Mouse (Mus musculus) erythroblast, embryonic 14.5 days (primary cell): ENCODE measurements around the gene Serpini2. TPM values are rescaled to one million over a fixed set of nuclear protein-coding genes. Genes with fewer than 3 reads are reported as not detected.
"Not testable (repeated sequence)": the region's sequence is repeated elsewhere in the genome, so short reads cannot be mapped to it uniquely, and the experiment has no call there.

Experiments used
- H3K27me3 ChIP-seq: 2 replicates; pipeline ENCODE4 v1.6.1; 2012; ENCODE audit warnings: inconsistent platforms; ENCODE audit not compliant: control insufficient read depth
- H3K36me3 ChIP-seq: 2 replicates; pipeline ENCODE4 v1.6.1; 2012; ENCODE audit warnings: mild to moderate bottlenecking, inconsistent platforms; ENCODE audit not compliant: control insufficient read depth
- H3K4me1 ChIP-seq: 2 replicates; pipeline ENCODE4 v1.6.1; 2012; ENCODE audit warnings: inconsistent platforms; ENCODE audit not compliant: control insufficient read depth
- H3K4me3 ChIP-seq: replicated peaks from 2 replicates; pipeline ENCODE3; 2012; ENCODE audit warnings: moderate library complexity, mild to moderate bottlenecking, inconsistent platforms
- H3K9me3 ChIP-seq: 2 replicates; pipeline ENCODE4 v1.6.1; 2012; ENCODE audit warnings: low read length, inconsistent platforms, mixed read lengths; ENCODE audit not compliant: control insufficient read depth
- GATA1 ChIP-seq: IDR thresholded peaks from 2 replicates; pipeline ENCODE4 v1.6.1; 2012; ENCODE audit warnings: low read length, inconsistent platforms, mixed read lengths
- TAL1 ChIP-seq: IDR thresholded peaks from 3 replicates; pipeline ENCODE4 v1.6.1; 2012; ENCODE audit warnings: low read length, inconsistent platforms, mixed read lengths
- polyA plus RNA-seq: library from polyadenylated mRNA; stranded (reverse); fragments of >175 nt; gene quantifications from 2 replicates; pipeline ENCODE4 v1.2.3, GENCODE M21; 2012

Gene Serpini2
- polyA plus RNA-seq = not detected in 2 replicates

DNA sequence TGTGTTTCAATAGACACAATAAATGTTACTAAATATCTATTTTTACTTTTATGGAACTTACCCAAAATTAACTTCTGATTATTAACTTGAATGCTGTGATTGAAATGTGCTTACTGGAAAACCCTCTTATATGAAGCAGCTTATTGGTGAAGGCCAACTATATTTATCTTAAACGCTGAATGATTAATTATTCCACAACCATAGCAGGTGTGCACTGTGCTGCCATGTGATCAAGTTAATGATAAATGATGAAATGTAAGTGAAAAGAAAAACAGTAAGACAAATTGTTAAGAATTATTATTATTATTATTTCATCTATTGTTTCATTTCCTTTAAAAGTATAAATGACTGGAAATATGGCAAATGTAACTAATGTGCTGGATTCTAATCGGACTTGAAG is at the start of gene Serpini2:
TSS of gene Serpini2 (minus strand) at position 101 of the 400 bp plus-strand sequence.
- H3K4me1 ChIP-seq = no peaks in the 10 kb centered on the region
- no peaks in the 10 kb centered on the region for H3K27me3 ChIP-seq
- H3K4me3 ChIP-seq = no peak within 1 kb of the TSS
- H3K36me3 ChIP-seq = no peaks in the 10 kb centered on the region
- TF ChIP-seq TAL1 = no peak
- TF ChIP-seq GATA1 = no peak
- H3K9me3 ChIP-seq = no peaks in the 10 kb centered on the region

DNA sequence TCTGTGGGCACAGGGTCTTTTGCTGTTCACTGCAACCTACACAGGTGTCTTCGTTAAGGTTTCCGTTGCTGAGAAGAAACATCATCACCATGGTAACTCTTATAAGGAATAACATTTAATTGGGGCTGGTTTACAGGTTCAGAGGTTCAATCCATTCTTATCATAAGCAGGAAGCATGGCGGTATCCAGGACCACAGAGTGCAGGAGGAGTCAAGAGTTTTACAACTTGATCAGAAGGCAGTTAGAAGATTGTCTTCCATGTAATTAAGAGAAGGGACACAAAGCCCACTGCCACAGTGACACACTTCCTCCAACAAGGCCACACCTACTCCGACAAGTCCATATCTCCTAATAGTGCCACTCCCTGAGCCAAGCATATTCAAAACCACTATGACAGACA is 39.0 kb upstream of the Serpini2 start:
- H3K27me3 ChIP-seq = no peaks in the 10 kb centered on the region
- no peaks in the 10 kb centered on the region for H3K4me1 ChIP-seq
- no peak overlapping the region for H3K4me3 ChIP-seq
- TF ChIP-seq TAL1 (no peak), GATA1 (no peak)
- no peaks in the 10 kb centered on the region for H3K36me3 ChIP-seq
- H3K9me3 ChIP-seq = no peaks in the 10 kb centered on the region

DNA sequence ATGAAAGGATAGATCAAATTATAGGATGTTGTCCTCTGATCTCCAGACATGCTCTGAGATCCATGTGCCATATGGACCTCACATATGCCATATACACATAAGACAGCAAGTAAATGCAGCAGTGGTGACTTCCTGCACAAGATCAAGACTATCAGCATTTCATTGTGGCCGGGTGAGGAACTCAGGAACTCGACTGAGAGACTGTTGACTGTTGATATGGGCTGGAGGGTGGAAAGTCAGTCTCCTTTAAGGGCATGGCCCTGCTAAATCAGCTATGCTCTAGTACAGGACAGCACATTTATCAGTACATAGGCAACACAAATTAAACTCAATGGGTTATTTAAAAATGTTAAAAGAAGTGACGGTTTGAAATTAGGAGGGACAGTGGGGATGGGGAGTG is 38.4 kb upstream of the Serpini2 start:
- no peak for TF ChIP-seq TAL1
- TF ChIP-seq GATA1 = no peak
- Histone ChIP-seq H3K9me3 (no peaks in the 10 kb centered on the region), H3K27me3 (no peaks in the 10 kb centered on the region), H3K4me3 (no peak overlapping the region), H3K36me3 (no peaks in the 10 kb centered on the region), H3K4me1 (no peaks in the 10 kb centered on the region)

DNA sequence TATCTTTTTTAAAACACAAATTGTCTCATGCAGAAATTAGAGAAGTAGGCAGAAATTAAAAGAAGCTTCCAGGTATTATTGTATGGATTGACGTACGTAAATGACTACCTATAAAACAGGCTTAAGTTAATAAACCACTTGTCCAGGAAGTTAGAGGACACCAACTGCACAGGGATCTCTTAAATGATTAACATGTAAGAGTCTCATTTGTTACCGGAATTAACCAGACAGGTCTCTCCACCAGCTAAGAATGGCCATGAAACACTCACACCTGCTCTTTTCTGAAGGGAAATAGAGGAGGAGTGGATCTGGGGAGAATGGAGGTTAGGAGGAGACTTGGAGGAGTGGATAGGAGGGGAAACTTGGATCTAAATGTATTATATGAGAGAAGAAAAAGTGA is 35.7 kb upstream of the Serpini2 start:
- Histone ChIP-seq H3K4me3 (no peak overlapping the region), H3K27me3 (no peaks in the 10 kb centered on the region), H3K9me3 (no peaks in the 10 kb centered on the region), H3K4me1 (no peaks in the 10 kb centered on the region), H3K36me3 (no peaks in the 10 kb centered on the region)
- TF ChIP-seq GATA1 (no peak), TAL1 (no peak)

DNA sequence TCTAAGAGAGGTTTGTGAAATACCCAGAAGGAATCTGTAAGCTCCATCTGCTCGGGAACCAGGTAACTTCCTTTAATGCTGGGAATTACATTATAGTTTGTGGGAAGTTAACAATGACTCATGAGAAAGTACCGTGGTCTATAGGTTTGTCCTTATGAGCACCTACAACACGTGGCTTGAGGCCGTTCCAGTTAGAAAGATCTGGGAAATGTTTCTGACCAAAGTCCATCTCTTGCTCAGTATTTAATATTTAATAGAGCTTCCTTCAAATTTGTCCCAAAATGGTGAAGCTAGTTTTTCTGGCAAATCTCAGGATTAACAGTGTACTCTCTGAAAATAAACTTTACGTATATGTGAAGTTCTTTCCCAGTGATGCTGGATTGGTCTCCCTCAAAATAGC is 34.7 kb upstream of the Serpini2 start:
- Histone ChIP-seq H3K36me3 (no peaks in the 10 kb centered on the region), H3K9me3 (no peaks in the 10 kb centered on the region), H3K4me1 (no peaks in the 10 kb centered on the region), H3K27me3 (no peaks in the 10 kb centered on the region), H3K4me3 (no peak overlapping the region)
- TF ChIP-seq TAL1 (no peak), GATA1 (no peak)

DNA sequence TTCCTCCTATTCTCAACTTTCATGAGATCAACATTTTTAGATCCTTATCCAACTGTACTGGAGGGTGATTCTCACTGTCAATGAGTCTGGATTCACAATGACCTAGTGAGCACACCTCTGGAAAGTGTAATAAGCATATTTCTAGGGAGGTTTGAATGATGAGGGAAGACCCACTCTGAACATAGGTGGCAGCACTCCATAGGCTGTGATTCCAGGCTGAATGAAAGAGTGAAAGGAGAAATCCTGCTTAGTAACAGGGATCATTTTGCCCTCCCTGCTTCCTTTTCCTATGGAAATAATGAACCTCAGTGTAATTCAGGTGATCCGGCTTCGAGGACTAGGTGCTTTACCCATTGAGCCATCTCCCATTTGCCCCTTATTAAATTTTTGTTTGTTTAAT is 31.2 kb upstream of the Serpini2 start:
- Histone ChIP-seq H3K27me3 (no peaks in the 10 kb centered on the region), H3K36me3 (no peaks in the 10 kb centered on the region), H3K9me3 (no peaks in the 10 kb centered on the region), H3K4me1 (no peaks in the 10 kb centered on the region), H3K4me3 (no peak overlapping the region)
- no peak for TF ChIP-seq GATA1
- no peak for TF ChIP-seq TAL1

DNA sequence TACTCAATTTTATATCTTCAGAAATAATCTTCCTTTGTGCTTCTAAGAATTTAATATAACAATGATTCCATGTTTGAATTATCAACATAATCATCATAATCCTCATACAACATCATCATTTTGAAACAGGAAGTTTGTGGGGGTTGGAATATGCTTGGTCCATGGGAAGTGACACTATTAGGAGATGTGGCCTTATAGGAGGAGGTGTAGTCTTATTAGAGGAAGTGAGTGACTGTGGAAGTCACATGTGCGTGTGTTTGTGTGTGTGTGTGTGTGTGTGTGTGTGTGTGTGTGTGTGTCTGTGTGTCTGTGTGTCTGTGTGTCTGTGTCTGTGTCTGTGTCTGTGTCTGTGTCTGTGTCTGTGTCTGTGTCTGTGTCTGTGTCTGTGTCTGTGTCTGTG is 29.6 kb upstream of the Serpini2 start:
- H3K4me1 ChIP-seq, H3K4me3 ChIP-seq, H3K36me3 ChIP-seq, H3K9me3 ChIP-seq, H3K27me3 ChIP-seq: not testable (repeated sequence)

DNA sequence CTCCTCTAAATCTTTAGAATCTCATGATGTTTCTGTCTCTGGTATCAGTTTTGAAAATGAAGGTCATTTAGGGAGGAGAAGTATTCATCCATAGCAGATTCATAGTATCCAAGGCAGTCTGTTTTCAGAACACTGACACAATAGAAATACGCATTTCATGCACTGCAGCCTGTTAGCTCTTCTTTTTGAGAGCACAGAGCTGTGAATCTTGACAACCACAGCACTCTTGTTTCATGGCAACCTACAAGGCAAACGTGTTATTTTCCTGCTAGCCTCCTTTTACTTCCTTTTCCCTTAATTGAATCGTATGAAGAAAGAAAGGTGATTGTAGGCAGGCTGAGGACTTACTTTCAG is 27.9 kb upstream of the Serpini2 start:
- H3K4me1 ChIP-seq = no peaks in the 10 kb centered on the region
- H3K9me3 ChIP-seq = no peaks in the 10 kb centered on the region
- H3K27me3 ChIP-seq = no peaks in the 10 kb centered on the region
- TF ChIP-seq TAL1 (no peak), GATA1 (no peak)
- H3K36me3 ChIP-seq = no peaks in the 10 kb centered on the region
- no peak overlapping the region for H3K4me3 ChIP-seq

DNA sequence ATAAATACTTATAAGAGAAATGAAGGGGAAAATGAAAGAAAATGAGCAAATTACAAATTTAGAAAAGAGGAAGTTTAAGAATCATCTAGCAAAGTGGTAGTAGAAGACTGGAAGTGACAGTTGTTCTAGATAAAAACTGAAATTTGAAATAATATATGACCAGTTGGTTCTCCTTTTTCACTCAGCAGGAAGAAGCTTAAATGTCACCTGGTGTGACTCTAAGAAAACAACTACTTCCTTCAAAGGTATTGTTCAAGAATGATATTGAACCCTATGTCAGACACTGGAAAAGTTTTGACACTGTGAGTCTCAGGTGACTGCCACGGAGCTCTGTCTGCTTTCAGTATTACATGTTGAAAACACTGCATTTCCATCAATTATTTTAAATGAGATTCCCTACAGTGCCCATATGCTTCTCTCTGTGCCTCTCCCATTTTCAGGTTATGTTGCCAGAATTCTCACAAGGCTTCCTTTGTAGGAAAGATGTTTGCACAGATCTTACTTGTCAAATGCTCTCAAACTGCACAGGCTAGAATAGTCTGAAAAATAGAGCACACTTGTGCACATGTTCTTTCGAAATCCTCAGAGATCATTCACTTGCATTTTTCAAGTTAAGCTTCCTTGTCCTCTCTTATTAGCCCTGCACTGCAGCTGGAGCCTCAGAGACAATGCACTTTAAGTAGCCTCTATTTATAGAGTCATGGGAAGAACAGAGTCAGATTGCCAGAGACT is 27.3 kb upstream of the Serpini2 start:
- H3K9me3 ChIP-seq = no peaks in the 10 kb centered on the region
- no peaks in the 10 kb centered on the region for H3K36me3 ChIP-seq
- TF ChIP-seq TAL1 (no peak), GATA1 (no peak)
- no peak overlapping the region for H3K4me3 ChIP-seq
- no peaks in the 10 kb centered on the region for H3K27me3 ChIP-seq
- no peaks in the 10 kb centered on the region for H3K4me1 ChIP-seq

DNA sequence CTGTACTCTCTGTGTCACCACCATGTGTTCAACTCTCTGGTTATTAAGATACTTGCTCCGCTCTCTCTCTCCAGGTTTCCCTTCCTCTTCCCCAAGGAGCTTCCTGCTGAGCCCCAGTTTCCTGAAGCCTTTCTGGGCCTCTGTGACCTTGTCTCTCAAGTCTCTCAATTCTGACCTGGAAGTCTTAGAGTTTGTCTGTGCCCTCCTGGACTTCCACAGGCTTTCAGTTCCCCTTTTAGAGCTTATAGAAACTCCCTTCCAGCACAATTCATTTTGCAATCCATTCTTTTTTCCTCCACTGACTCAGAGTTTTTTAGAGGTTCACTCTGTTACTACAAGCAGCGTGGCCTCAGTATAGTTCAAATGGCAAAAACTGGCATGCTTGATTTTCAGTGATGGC is 23.4 kb upstream of the Serpini2 start:
- Histone ChIP-seq H3K36me3 (no peaks in the 10 kb centered on the region), H3K9me3 (no peaks in the 10 kb centered on the region), H3K4me1 (no peaks in the 10 kb centered on the region), H3K27me3 (no peaks in the 10 kb centered on the region), H3K4me3 (no peak overlapping the region)
- TF ChIP-seq GATA1 (no peak), TAL1 (no peak)
